Mouse (Mus musculus): ENCODE data around the gene 4933405L10Rik. TPM values are rescaled to one million over a fixed set of nuclear protein-coding genes. Genes with fewer than 3 reads are reported as not detected.

The 4933405L10Rik gene
- total and polyA plus RNA-seq, 2 experiments from 2014 or later: 0.31 TPM; not detected in 1

DNA sequence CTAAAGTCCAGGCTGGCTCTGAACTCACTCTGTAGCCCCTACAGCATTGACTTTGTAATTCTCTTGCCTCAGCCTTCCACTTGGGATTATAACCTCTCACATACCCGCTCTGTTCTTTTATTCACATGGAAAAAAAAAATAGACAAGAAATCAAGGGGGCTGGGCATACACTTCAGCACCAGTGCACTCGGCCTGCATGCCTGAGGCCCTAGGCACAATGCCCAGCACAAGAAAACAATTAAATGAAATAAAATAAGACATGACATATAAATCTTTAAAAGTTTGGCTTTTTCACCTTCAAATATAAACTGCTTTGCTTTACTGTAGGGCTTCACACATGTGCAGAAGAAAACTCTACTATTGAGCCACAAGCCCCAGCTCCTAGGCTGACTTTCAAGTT is 46.5 kb downstream of the 4933405L10Rik start:
- no peak for DNase-seq
- Histone ChIP-seq H3K9ac (no peak overlapping the region), H3K27ac (ENCODE audit: low read depth, low read length) (no peak overlapping the region), H3K4me2 (ENCODE audit: low read depth) (no peak overlapping the region), H3K4me1 (ENCODE audit: insufficient read depth) (peaks cover 6% of the 10 kb centered on the region), H3K36me3 (ENCODE audit: insufficient read depth) (no peaks in the 10 kb centered on the region), H3K4me3 (ENCODE audit: low read depth, low read length) (no peak overlapping the region), H3K9me3 (ENCODE audit: low read length) (no peaks in the 10 kb centered on the region), H3K27me3 (ENCODE audit: insufficient read depth, low read length) (no peaks in the 10 kb centered on the region)
- no peak for TF ChIP-seq CTCF (IDR thresholded peaks at IDR 0.05; ENCODE audit: low read depth)
- ATAC-seq: no peak
- 44% methylated on average over 2 of the region's 2 CpGs for WGBS

GRCm38 (mm10) chr8:105754688-105755087 is 47.2 kb downstream of the 4933405L10Rik start:
- 93% methylated on average over 2 of the region's 2 CpGs for WGBS

GRCm38 (mm10) chr8:105757796-105758276 is 50.4 kb downstream of the 4933405L10Rik start:
- WGBS: under 1% methylated on average over 12 of the region's 12 CpGs
- ATAC-seq (no peak; the same call in 1 of the 2 replicates), DNase-seq (peak; percentile 45)
- Histone ChIP-seq H3K9ac (peak overlapping the region; percentile 82), H3K9me3 (ENCODE audit: low read length) (no peaks in the 10 kb centered on the region), H3K4me2 (ENCODE audit: low read depth) (peak overlapping the region; percentile 61), H3K27me3 (ENCODE audit: insufficient read depth, low read length) (no peaks in the 10 kb centered on the region), H3K4me3 (ENCODE audit: low read depth, low read length) (peak overlapping the region; percentile 79), H3K36me3 (ENCODE audit: insufficient read depth) (no peaks in the 10 kb centered on the region), H3K4me1 (ENCODE audit: insufficient read depth) (0 out of 2 replicates have a peak, but pooled peaks cover 5% of the 10 kb centered on the region), H3K27ac (ENCODE audit: low read depth, low read length) (peak overlapping the region; percentile 93)
- no peak for TF ChIP-seq CTCF (IDR thresholded peaks at IDR 0.05; ENCODE audit: low read depth)

More at GRCm38 (mm10) chr8:105754688-105755087, 47.2 kb downstream of the 4933405L10Rik start:
- Histone ChIP-seq H3K36me3 (ENCODE audit: insufficient read depth) (no peaks in the 10 kb centered on the region), H3K4me3 (ENCODE audit: low read depth, low read length) (no peak overlapping the region), H3K9ac (no peak overlapping the region), H3K4me2 (ENCODE audit: low read depth) (no peak overlapping the region), H3K9me3 (ENCODE audit: low read length) (no peaks in the 10 kb centered on the region), H3K27me3 (ENCODE audit: insufficient read depth, low read length) (no peaks in the 10 kb centered on the region), H3K4me1 (ENCODE audit: insufficient read depth) (peaks cover 10% of the 10 kb centered on the region), H3K27ac (ENCODE audit: low read depth, low read length) (no peak overlapping the region)
- no peak for TF ChIP-seq CTCF (IDR thresholded peaks at IDR 0.05; ENCODE audit: low read depth)
- DNase-seq (no peak), ATAC-seq (no peak)

GRCm38 (mm10) chr8:105758277-105759108 is 51.0 kb downstream of the 4933405L10Rik start, which contains the start of gene Gfod2:
Gene Gfod2 (minus strand): TSS chr8:105758664.
- ATAC-seq: peak; percentile 100
- H3K4me1 ChIP-seq (ENCODE audit: insufficient read depth): 0 out of 2 replicates have a peak, but pooled peaks cover 5% of the 10 kb centered on the region
- peak within 1 kb of the TSS; percentile 61 for H3K4me2 ChIP-seq (ENCODE audit: low read depth)
- WGBS: 4% methylated on average over 55 of the region's 57 CpGs
- peak; percentile 99 for DNase-seq
- H3K9ac ChIP-seq: peak within 1 kb of the TSS; percentile 82
- H3K36me3 ChIP-seq (ENCODE audit: insufficient read depth): no peaks in the 10 kb centered on the region
- peak within 1 kb of the TSS; percentile 93 for H3K27ac ChIP-seq (ENCODE audit: low read depth, low read length)
- no peaks in the 10 kb centered on the region for H3K27me3 ChIP-seq (ENCODE audit: insufficient read depth, low read length)
- TF ChIP-seq CTCF (IDR thresholded peaks at IDR 0.05; ENCODE audit: low read depth): no peak
- H3K9me3 ChIP-seq (ENCODE audit: low read length): no peaks in the 10 kb centered on the region
- peak within 1 kb of the TSS; percentile 79 for H3K4me3 ChIP-seq (ENCODE audit: low read depth, low read length)

Other genes starting within 250 kb of the 4933405L10Rik start
- gene Tppp3, start 236.1 kb upstream of the 4933405L10Rik start, total RNA-seq (2014; rRNA removed): 66.6 and 80.6 TPM in 2 replicates
- gene Tppp3, start 236.1 kb upstream of the 4933405L10Rik start, polyA plus RNA-seq (2015; fragmentation: Nextera tagmentation; extraction: Ambion mirVana): 74.6 and 106 TPM in 2 replicates
- gene Zdhhc1, start 210.8 kb upstream of the 4933405L10Rik start, total RNA-seq (2014; rRNA removed): 22.9 and 30.4 TPM in 2 replicates
- gene Zdhhc1, start 210.8 kb upstream of the 4933405L10Rik start, polyA plus RNA-seq (2015; fragmentation: Nextera tagmentation; extraction: Ambion mirVana): 16.2 and 22.7 TPM in 2 replicates
- 0.38 and 0.52 TPM in 2 replicates for gene Hsd11b2, start 188.9 kb upstream of the 4933405L10Rik start, total RNA-seq (2014; rRNA removed)
- 1.3 and 2.6 TPM in 2 replicates for gene Hsd11b2, start 188.9 kb upstream of the 4933405L10Rik start, polyA plus RNA-seq (2015; fragmentation: Nextera tagmentation; extraction: Ambion mirVana)
- 179 TPM in 2 replicates for gene Atp6v0d1, start 141.6 kb upstream of the 4933405L10Rik start, total RNA-seq (2014; rRNA removed)
- gene Atp6v0d1, start 141.6 kb upstream of the 4933405L10Rik start, polyA plus RNA-seq (2015; fragmentation: Nextera tagmentation; extraction: Ambion mirVana): 251 and 275 TPM in 2 replicates
- gene Ripor1, start 102.4 kb upstream of the 4933405L10Rik start, total RNA-seq (2014; rRNA removed): 9.2 and 10.6 TPM in 2 replicates
- 37.2 and 37.4 TPM in 2 replicates for gene Ripor1, start 102.4 kb upstream of the 4933405L10Rik start, polyA plus RNA-seq (2015; fragmentation: Nextera tagmentation; extraction: Ambion mirVana)
- 39.5 and 52.5 TPM in 2 replicates for gene Ctcf, start 71.1 kb upstream of the 4933405L10Rik start, total RNA-seq (2014; rRNA removed)
- 67.9 and 86.0 TPM in 2 replicates for gene Ctcf, start 71.1 kb upstream of the 4933405L10Rik start, polyA plus RNA-seq (2015; fragmentation: Nextera tagmentation; extraction: Ambion mirVana)
- gene Agrp, start 70.3 kb upstream of the 4933405L10Rik start, total RNA-seq (2014; rRNA removed): 1.5 TPM in 1 of 2 replicates, not detected in the other
- 0.62 and 0.90 TPM in 2 replicates for gene Agrp, start 70.3 kb upstream of the 4933405L10Rik start, polyA plus RNA-seq (2015; fragmentation: Nextera tagmentation; extraction: Ambion mirVana)
- gene Carmil2, start 21.4 kb upstream of the 4933405L10Rik start, total RNA-seq (2014; rRNA removed): 4.4 and 5.6 TPM in 2 replicates
- gene Carmil2, start 21.4 kb upstream of the 4933405L10Rik start, polyA plus RNA-seq (2015; fragmentation: Nextera tagmentation; extraction: Ambion mirVana): 21.5 and 28.0 TPM in 2 replicates
- gene Acd, start 6.6 kb upstream of the 4933405L10Rik start, total RNA-seq (2014; rRNA removed): 24.1 and 35.0 TPM in 2 replicates
- 90.0 and 95.7 TPM in 2 replicates for gene Acd, start 6.6 kb upstream of the 4933405L10Rik start, polyA plus RNA-seq (2015; fragmentation: Nextera tagmentation; extraction: Ambion mirVana)
- 59.3 and 71.1 TPM in 2 replicates for gene Pard6a, start 6.5 kb upstream of the 4933405L10Rik start, total RNA-seq (2014; rRNA removed)
- gene Pard6a, start 6.5 kb upstream of the 4933405L10Rik start, polyA plus RNA-seq (2015; fragmentation: Nextera tagmentation; extraction: Ambion mirVana): 63.8 and 72.5 TPM in 2 replicates
- 10.3 and 10.9 TPM in 2 replicates for gene Enkd1, start 555 bp downstream of the 4933405L10Rik start, total RNA-seq (2014; rRNA removed)
- 15.2 and 16.8 TPM in 2 replicates for gene Enkd1, start 555 bp downstream of the 4933405L10Rik start, polyA plus RNA-seq (2015; fragmentation: Nextera tagmentation; extraction: Ambion mirVana)
- 42.6 and 51.2 TPM in 2 replicates for gene Gfod2, start 51.0 kb downstream of the 4933405L10Rik start, total RNA-seq (2014; rRNA removed)
- gene Gfod2, start 51.0 kb downstream of the 4933405L10Rik start, polyA plus RNA-seq (2015; fragmentation: Nextera tagmentation; extraction: Ambion mirVana): 58.4 and 71.2 TPM in 2 replicates
- 9.8 and 13.6 TPM in 2 replicates for gene Ranbp10, start 119.7 kb downstream of the 4933405L10Rik start, total RNA-seq (2014; rRNA removed)
- gene Ranbp10, start 119.7 kb downstream of the 4933405L10Rik start, polyA plus RNA-seq (2015; fragmentation: Nextera tagmentation; extraction: Ambion mirVana): 3.5 and 4.5 TPM in 2 replicates
- gene Tsnaxip1, start 120.1 kb downstream of the 4933405L10Rik start, total RNA-seq (2014; rRNA removed): 0.67 and 1.2 TPM in 2 replicates
- 0.92 and 1.1 TPM in 2 replicates for gene Tsnaxip1, start 120.1 kb downstream of the 4933405L10Rik start, polyA plus RNA-seq (2015; fragmentation: Nextera tagmentation; extraction: Ambion mirVana)
- 42.4 and 44.7 TPM in 2 replicates for gene Cenpt, start 145.6 kb downstream of the 4933405L10Rik start, total RNA-seq (2014; rRNA removed)
- 39.0 and 42.8 TPM in 2 replicates for gene Cenpt, start 145.6 kb downstream of the 4933405L10Rik start, polyA plus RNA-seq (2015; fragmentation: Nextera tagmentation; extraction: Ambion mirVana)
- gene Thap11, start 147.5 kb downstream of the 4933405L10Rik start, total RNA-seq (2014; rRNA removed): 60.4 and 81.9 TPM in 2 replicates
- 48.6 and 57.2 TPM in 2 replicates for gene Thap11, start 147.5 kb downstream of the 4933405L10Rik start, polyA plus RNA-seq (2015; fragmentation: Nextera tagmentation; extraction: Ambion mirVana)
- gene Nutf2, start 152.9 kb downstream of the 4933405L10Rik start, total RNA-seq (2014; rRNA removed): 70.4 and 89.5 TPM in 2 replicates
- gene Nutf2, start 152.9 kb downstream of the 4933405L10Rik start, polyA plus RNA-seq (2015; fragmentation: Nextera tagmentation; extraction: Ambion mirVana): 142 and 146 TPM in 2 replicates
- 85.3 and 96.7 TPM in 2 replicates for gene Edc4, start 173.2 kb downstream of the 4933405L10Rik start, total RNA-seq (2014; rRNA removed)
- 36.1 and 41.7 TPM in 2 replicates for gene Edc4, start 173.2 kb downstream of the 4933405L10Rik start, polyA plus RNA-seq (2015; fragmentation: Nextera tagmentation; extraction: Ambion mirVana)
- gene Nrn1l, start 185.9 kb downstream of the 4933405L10Rik start, total RNA-seq (2014; rRNA removed): 0.92 TPM in 1 of 2 replicates, not detected in the other
- 0.36 and 1.2 TPM in 2 replicates for gene Nrn1l, start 185.9 kb downstream of the 4933405L10Rik start, polyA plus RNA-seq (2015; fragmentation: Nextera tagmentation; extraction: Ambion mirVana)
- 16.6 and 24.5 TPM in 2 replicates for gene Pskh1, start 192.8 kb downstream of the 4933405L10Rik start, total RNA-seq (2014; rRNA removed)
- gene Pskh1, start 192.8 kb downstream of the 4933405L10Rik start, polyA plus RNA-seq (2015; fragmentation: Nextera tagmentation; extraction: Ambion mirVana): 8.0 and 10.4 TPM in 2 replicates
- gene Ctrl, start 226.2 kb downstream of the 4933405L10Rik start, total RNA-seq (2014; rRNA removed): 1.0 and 3.3 TPM in 2 replicates
- gene Ctrl, start 226.2 kb downstream of the 4933405L10Rik start, polyA plus RNA-seq (2015; fragmentation: Nextera tagmentation; extraction: Ambion mirVana): 1.1 and 1.9 TPM in 2 replicates
- 46.5 and 63.7 TPM in 2 replicates for gene Psmb10, start 230.8 kb downstream of the 4933405L10Rik start, total RNA-seq (2014; rRNA removed)
- 86.2 and 95.8 TPM in 2 replicates for gene Psmb10, start 230.8 kb downstream of the 4933405L10Rik start, polyA plus RNA-seq (2015; fragmentation: Nextera tagmentation; extraction: Ambion mirVana)
- 6.0 and 7.9 TPM in 2 replicates for gene Lcat, start 235.7 kb downstream of the 4933405L10Rik start, total RNA-seq (2014; rRNA removed)
- gene Lcat, start 235.7 kb downstream of the 4933405L10Rik start, polyA plus RNA-seq (2015; fragmentation: Nextera tagmentation; extraction: Ambion mirVana): 3.8 and 5.9 TPM in 2 replicates

Measured in forebrain, postnatal 0 days (tissue).